Mouse (Mus musculus) stomach, embryonic 14.5 days (tissue): ENCODE data around the gene Thop1. TPM values are rescaled to one million over a fixed set of nuclear protein-coding genes. Genes with fewer than 3 reads are reported as not detected.
A peak's percentile ranks its signal among the peaks of the same experiment; 100 is the strongest.

Source experiments
- ATAC-seq: fragments of 200-750 bp; cut with Nextera tagmentation; 2 replicates; pipeline ENCODE4 v1.8.0; 2017; ENCODE audit warnings: low read depth, moderate TSS enrichment; ENCODE audit not compliant: insufficient number of reproducible peaks, insufficient read depth, low FRiP score
- H3K27ac ChIP-seq: fragments of 300-500 bp; sonication (generic); 2 replicates; pipeline ENCODE4 v1.5.1; 2014; ENCODE audit warnings: mild to moderate bottlenecking, low read length, moderate library complexity, mixed read lengths
- H3K27me3 ChIP-seq: fragments of 300-500 bp; sonication (generic); 2 replicates; pipeline ENCODE4 v1.6.1; 2014; ENCODE audit warnings: low read length, control low read depth, mixed read lengths; ENCODE audit not compliant: control insufficient read depth, insufficient read depth
- H3K36me3 ChIP-seq: fragments of 300-500 bp; sonication (generic); 2 replicates; pipeline ENCODE4 v1.6.1; 2014; ENCODE audit warnings: mild to moderate bottlenecking, control low read depth, low read length, moderate library complexity, mixed read lengths; ENCODE audit not compliant: control insufficient read depth, insufficient read depth
- H3K4me1 ChIP-seq: fragments of 300-500 bp; sonication (generic); 2 replicates; pipeline ENCODE4 v1.6.1; 2014; ENCODE audit warnings: low read length, control low read depth, mixed read lengths; ENCODE audit not compliant: control insufficient read depth, insufficient read depth
- H3K4me2 ChIP-seq: fragments of 300-500 bp; sonication (generic); replicated peaks from 2 replicates; pipeline ENCODE4 v1.6.1; 2014; ENCODE audit warnings: low read depth, low read length, control low read depth
- H3K4me3 ChIP-seq: fragments of 300-500 bp; sonication (generic); 2 replicates; pipeline ENCODE4 v1.5.1; 2014; ENCODE audit warnings: low read depth, low read length, control low read depth
- H3K9ac ChIP-seq: fragments of 300-500 bp; sonication (generic); replicated peaks from 2 replicates; pipeline ENCODE4 v1.6.1; 2014; ENCODE audit warnings: low read depth, mild to moderate bottlenecking, control low read depth, low read length, moderate library complexity, mixed read lengths
- H3K9me3 ChIP-seq: fragments of 300-500 bp; sonication (generic); 2 replicates; pipeline ENCODE4 v1.6.1; 2016; ENCODE audit warnings: low read depth, low read length, control low read depth; ENCODE audit not compliant: control insufficient read depth
- WGBS: fragments of 180-500 bp; shearing (Covaris S2); extraction: QIAGEN DNeasy Blood & Tissue Kit; methylation state at CpG from one replicate; pipeline ENCODE4 v1.1.7; 2014; 5-methylcytosine and 5-hydroxymethylcytosine counted together
- microRNA-seq: library from miRNA; unstranded; fragments of <30 nt; microRNA quantifications from one replicate; pipeline ENCODE4, GENCODE M21; 2016
- polyA plus RNA-seq: library from polyadenylated mRNA; unstranded; fragments of >200 nt; fragmentation: Nextera tagmentation; extraction: Ambion mirVana; gene quantifications from 2 replicates; pipeline ENCODE4 v1.2.1, GENCODE M21; 2014

Thop1 gene
- polyA plus RNA-seq, 1 experiment from 2014 or later, result 39.9 TPM

DNA sequence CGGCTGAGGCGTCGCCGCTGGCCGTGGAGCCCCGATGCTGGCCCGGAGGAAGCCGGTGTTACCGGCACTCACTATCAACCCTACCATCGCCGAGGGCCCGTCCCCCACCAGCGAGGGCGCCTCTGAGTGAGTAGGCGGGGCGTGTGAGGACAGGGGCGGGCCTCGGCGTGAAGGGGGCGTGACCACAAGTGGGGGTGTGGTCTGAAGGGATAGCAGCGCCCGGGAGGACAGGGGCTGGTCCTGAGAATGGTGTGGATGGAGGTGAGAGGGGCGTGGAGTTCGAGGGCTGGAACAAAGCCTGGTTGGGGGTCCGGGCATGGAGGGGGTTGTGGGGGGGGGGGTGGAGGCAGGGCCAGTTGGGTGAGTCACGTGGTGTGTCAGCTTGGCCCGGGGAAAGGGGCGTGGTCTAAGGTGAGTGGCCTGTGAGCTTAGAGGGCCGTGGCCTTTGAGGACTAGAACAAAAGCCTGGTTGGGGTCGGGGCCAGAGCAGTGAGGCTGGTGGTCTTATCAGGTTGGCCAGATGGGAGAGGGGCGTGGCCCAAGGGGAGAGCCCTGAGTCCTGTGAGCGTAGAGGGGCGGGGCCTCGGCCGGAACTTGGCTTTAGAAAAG, 36.4 kb downstream of the Thop1 start:
- Histone ChIP-seq H3K4me1 (peaks cover 10% of the 10 kb centered on the region), H3K27ac (peak overlapping the region; percentile 99), H3K36me3 (peaks cover 23% of the 10 kb centered on the region), H3K4me3 (peak overlapping the region; percentile 84), H3K9me3 (no peaks in the 10 kb centered on the region), H3K27me3 (no peaks in the 10 kb centered on the region), H3K9ac (peak overlapping the region; percentile 85), H3K4me2 (peak overlapping the region; percentile 42)
- WGBS, result under 1% methylated on average over 35 of the region's 35 CpGs
- peak; percentile 87 for ATAC-seq

DNA sequence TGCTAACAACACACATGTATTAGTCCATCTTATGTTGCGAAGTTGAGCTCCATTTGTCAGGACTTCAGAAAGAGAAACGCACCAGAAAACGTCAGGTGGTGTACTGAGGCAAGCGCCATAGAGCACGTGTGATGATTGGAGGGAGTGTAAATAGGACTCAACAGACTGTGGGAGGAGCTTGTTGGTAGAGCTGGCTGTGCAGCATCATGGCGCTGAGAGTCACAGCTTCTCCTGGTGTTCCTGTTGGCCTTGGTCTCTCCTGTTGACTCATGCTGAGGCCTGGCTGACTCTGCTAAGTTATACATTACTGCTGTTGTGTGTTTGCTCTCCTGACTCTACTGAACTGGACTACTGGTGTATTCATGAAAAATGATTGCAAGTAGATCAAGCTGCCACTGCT, 43.1 kb downstream of the Thop1 start:
- H3K27ac ChIP-seq, result no peak overlapping the region
- H3K9ac ChIP-seq, result no peak overlapping the region
- no peak overlapping the region for H3K4me2 ChIP-seq
- 92% methylated on average over 6 of the region's 6 CpGs for whole genome bisulfite sequencing
- no peak overlapping the region for H3K4me3 ChIP-seq
- no peaks in the 10 kb centered on the region for H3K9me3 ChIP-seq
- ATAC-seq, result no peak
- no peaks in the 10 kb centered on the region for H3K4me1 ChIP-seq
- no peaks in the 10 kb centered on the region for H3K27me3 ChIP-seq
- peaks cover 76% of the 10 kb centered on the region for H3K36me3 ChIP-seq

DNA sequence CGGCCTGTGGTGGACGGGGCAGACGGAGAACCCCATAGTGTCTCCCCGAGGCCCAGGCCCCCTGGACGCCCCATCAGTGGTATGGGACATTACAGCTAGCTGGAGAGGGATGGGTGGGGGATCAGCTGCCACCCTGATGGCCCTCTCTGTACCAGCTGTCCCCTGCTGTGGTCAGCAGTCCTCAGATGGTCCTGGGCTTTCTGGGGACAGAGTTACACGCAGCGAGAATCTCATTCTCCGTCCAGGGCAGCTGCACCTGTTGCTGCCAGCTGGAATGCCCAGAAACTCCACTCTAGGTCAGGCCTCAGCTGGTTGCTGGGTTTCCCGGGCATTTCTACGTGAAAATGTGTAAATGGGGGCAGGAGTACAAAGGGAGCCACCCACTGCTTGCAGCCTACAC, 49.8 kb downstream of the Thop1 start:
- Histone ChIP-seq H3K9me3 (no peaks in the 10 kb centered on the region), H3K9ac (no peak overlapping the region), H3K4me1 (no peaks in the 10 kb centered on the region), H3K27me3 (no peaks in the 10 kb centered on the region), H3K36me3 (peaks cover 85% of the 10 kb centered on the region), H3K4me2 (no peak overlapping the region), H3K27ac (no peak overlapping the region), H3K4me3 (no peak overlapping the region)
- no peak for ATAC-seq
- WGBS, result 95% methylated on average over 10 of the region's 10 CpGs

DNA sequence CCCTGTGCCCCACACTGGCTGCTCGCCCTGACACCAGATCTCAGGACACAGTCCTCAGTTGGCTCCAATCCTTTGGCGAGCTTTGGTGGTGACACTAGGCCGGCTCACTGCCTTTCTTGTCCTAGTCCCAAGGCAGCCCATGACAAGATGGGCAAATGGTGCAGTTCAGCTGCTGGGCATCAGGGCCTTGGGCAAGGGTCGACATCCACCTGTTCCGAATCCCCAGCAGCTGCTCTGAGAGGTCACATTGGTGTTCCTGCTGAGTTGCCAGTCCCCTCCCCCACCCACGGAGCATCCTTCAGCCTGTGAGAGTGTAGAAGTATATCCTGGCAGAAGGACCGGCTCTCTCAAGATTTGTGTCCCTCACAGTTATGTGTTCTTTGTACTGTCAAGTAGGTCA, 50.8 kb downstream of the Thop1 start:
- H3K36me3 ChIP-seq, result peaks cover 75% of the 10 kb centered on the region
- WGBS, result 88% methylated on average over 7 of the region's 7 CpGs
- no peaks in the 10 kb centered on the region for H3K27me3 ChIP-seq
- no peak overlapping the region for H3K4me2 ChIP-seq
- no peaks in the 10 kb centered on the region for H3K9me3 ChIP-seq
- H3K4me3 ChIP-seq, result no peak overlapping the region
- no peak overlapping the region for H3K27ac ChIP-seq
- ATAC-seq, result no peak
- no peaks in the 10 kb centered on the region for H3K4me1 ChIP-seq
- H3K9ac ChIP-seq, result no peak overlapping the region

DNA sequence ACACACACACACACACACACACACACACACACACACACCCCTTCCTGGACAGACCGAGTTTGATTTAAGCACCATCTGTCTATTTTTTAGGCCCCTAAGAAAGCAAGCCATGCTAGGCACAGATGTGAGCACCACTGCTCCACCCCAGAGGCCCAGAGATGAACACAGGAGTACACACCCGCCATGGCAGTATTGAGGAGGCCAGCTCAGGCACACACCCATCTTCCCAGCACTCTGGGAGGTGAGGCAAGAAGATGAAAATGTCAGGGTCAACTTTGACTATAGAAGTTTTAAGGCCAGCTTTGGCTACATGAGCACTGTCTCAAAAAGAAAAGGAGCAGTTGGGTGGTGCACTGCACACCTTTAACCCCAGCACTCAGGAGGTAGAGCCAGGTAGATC, 53.1 kb downstream of the Thop1 start:
- H3K36me3 ChIP-seq, result peaks cover 56% of the 10 kb centered on the region
- WGBS, result 79% methylated on average over 2 of the region's 2 CpGs
- no peak for ATAC-seq

DNA sequence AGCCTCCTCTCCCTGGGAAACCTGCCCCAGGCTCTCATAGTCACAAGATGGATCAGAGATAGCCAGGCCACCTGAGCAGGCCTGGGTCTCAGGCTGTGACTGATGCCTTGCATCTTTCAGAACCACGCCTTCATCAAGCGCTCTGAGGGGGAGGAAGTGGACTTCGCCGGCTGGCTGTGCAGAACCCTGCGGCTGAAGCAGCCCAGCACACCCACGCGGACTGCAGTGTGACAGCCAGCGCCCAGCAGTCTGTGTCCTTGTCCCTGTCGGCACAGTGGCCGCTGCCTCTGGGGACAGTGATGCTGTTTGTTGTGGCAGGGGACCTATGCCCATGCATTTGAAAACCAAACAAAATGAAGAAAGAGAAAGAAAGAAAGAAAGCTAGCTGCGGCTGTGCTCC, 53.7 kb downstream of the Thop1 start:
- Histone ChIP-seq H3K9me3 (no peaks in the 10 kb centered on the region), H3K4me1 (peaks cover 9% of the 10 kb centered on the region; the same call in 1 of the 2 replicates), H3K4me2 (no peak overlapping the region), H3K36me3 (peaks cover 51% of the 10 kb centered on the region), H3K4me3 (no peak overlapping the region), H3K27me3 (no peaks in the 10 kb centered on the region), H3K9ac (no peak overlapping the region), H3K27ac (no peak overlapping the region)
- no peak for ATAC-seq
- 87% methylated on average over 11 of the region's 11 CpGs for WGBS

More for the DNA sequence above, 53.1 kb downstream of the Thop1 start:
- H3K4me1 ChIP-seq, result peaks cover 5% of the 10 kb centered on the region; the same call in 1 of the 2 replicates
- H3K4me3 ChIP-seq, result no peak overlapping the region
- no peak overlapping the region for H3K9ac ChIP-seq
- H3K27ac ChIP-seq, result no peak overlapping the region
- H3K27me3 ChIP-seq, result no peaks in the 10 kb centered on the region
- H3K4me2 ChIP-seq, result no peak overlapping the region
- no peaks in the 10 kb centered on the region for H3K9me3 ChIP-seq

Small RNAs within 50 kb of the gene (microRNA-seq; reads per million reads assigned to microRNA genes)
- not detected for gene Mir5615-1
- not detected for gene Mir5615-2

Other genes with a start within 250 kb of the Thop1 start
- gene Oaz1, start 243.4 kb upstream of the Thop1 start, polyA plus RNA-seq, result 1,724 and 1,898 TPM in 2 replicates
- gene Lingo3, start 226.0 kb upstream of the Thop1 start, polyA plus RNA-seq, result 0.07 and 0.23 TPM in 2 replicates
- 321 and 361 TPM in 2 replicates for gene Lsm7, start 214.8 kb upstream of the Thop1 start, polyA plus RNA-seq
- 31.9 and 33.0 TPM in 2 replicates for gene Sppl2b, start 214.8 kb upstream of the Thop1 start, polyA plus RNA-seq
- 0.07 TPM in 1 of 2 replicates, not detected in the other for gene Tmprss9, start 198.2 kb upstream of the Thop1 start, polyA plus RNA-seq
- gene Timm13, start 169.1 kb upstream of the Thop1 start, polyA plus RNA-seq, result 340 and 345 TPM in 2 replicates
- gene Lmnb2, start 151.8 kb upstream of the Thop1 start, polyA plus RNA-seq, result 12.1 and 14.6 TPM in 2 replicates
- 16.1 and 20.7 TPM in 2 replicates for gene Gadd45b, start 140.0 kb upstream of the Thop1 start, polyA plus RNA-seq
- 4.7 and 5.9 TPM in 2 replicates for gene Gng7, start 55.1 kb upstream of the Thop1 start, polyA plus RNA-seq
- gene Diras1, start 44.4 kb upstream of the Thop1 start, polyA plus RNA-seq, result 0.20 and 0.41 TPM in 2 replicates
- gene Slc39a3, start 32.6 kb upstream of the Thop1 start, polyA plus RNA-seq, result 10.3 and 11.9 TPM in 2 replicates
- gene Sgta, start 9.9 kb upstream of the Thop1 start, polyA plus RNA-seq, result 162 and 164 TPM in 2 replicates
- 0.22 and 0.56 TPM in 2 replicates for gene Creb3l3, start 28.8 kb downstream of the Thop1 start, polyA plus RNA-seq
- 164 and 167 TPM in 2 replicates for gene Map2k2, start 35.9 kb downstream of the Thop1 start, polyA plus RNA-seq
- gene Zbtb7a, start 65.2 kb downstream of the Thop1 start, polyA plus RNA-seq, result 25.5 and 27.4 TPM in 2 replicates
- gene Pias4, start 97.9 kb downstream of the Thop1 start, polyA plus RNA-seq, result 32.7 and 40.9 TPM in 2 replicates
- gene Eef2, start 106.6 kb downstream of the Thop1 start, polyA plus RNA-seq, result 416 and 434 TPM in 2 replicates
- 48.9 and 58.7 TPM in 2 replicates for gene Dapk3, start 113.0 kb downstream of the Thop1 start, polyA plus RNA-seq
- gene 4930442H23Rik, start 113.8 kb downstream of the Thop1 start, polyA plus RNA-seq, result not detected in 2 replicates
- 0.14 and 0.35 TPM in 2 replicates for gene Nmrk2, start 132.0 kb downstream of the Thop1 start, polyA plus RNA-seq
- 1.9 and 2.2 TPM in 2 replicates for gene Atcay, start 160.8 kb downstream of the Thop1 start, polyA plus RNA-seq
- 9.2 and 10.8 TPM in 2 replicates for gene Zfr2, start 163.1 kb downstream of the Thop1 start, polyA plus RNA-seq
- gene Matk, start 182.9 kb downstream of the Thop1 start, polyA plus RNA-seq, result 3.4 and 3.9 TPM in 2 replicates
- 223 and 246 TPM in 2 replicates for gene Mrpl54, start 196.9 kb downstream of the Thop1 start, polyA plus RNA-seq
- gene Apba3, start 196.9 kb downstream of the Thop1 start, polyA plus RNA-seq, result 47.0 and 51.1 TPM in 2 replicates
- 21.6 and 25.2 TPM in 2 replicates for gene Tjp3, start 221.5 kb downstream of the Thop1 start, polyA plus RNA-seq
- 50.1 and 51.4 TPM in 2 replicates for gene Pip5k1c, start 222.9 kb downstream of the Thop1 start, polyA plus RNA-seq